Mouse (Mus musculus) forebrain, embryonic 10.5 days (tissue): ENCODE results near the gene Tnk2. TPM values are rescaled to one million over a fixed set of nuclear protein-coding genes. Genes with fewer than 3 reads are reported as not detected.

Experiments used
- DNase-seq: peaks from one replicate; pipeline ENCODE4 v3.0.0-alpha.2; 2017; ENCODE audit warnings: low spot score; ENCODE audit errors: extremely low spot score
- H3K27ac ChIP-seq: fragments of 300-500 bp; sonication (generic); 2 replicates; pipeline ENCODE4 v1.5.1; 2016; ENCODE audit warnings: mild to moderate bottlenecking
- H3K27me3 ChIP-seq: fragments of 300-500 bp; sonication (generic); 2 replicates; pipeline ENCODE4 v1.6.1; 2016; ENCODE audit warnings: mild to moderate bottlenecking; ENCODE audit not compliant: poor library complexity, severe bottlenecking
- H3K36me3 ChIP-seq: fragments of 300-500 bp; sonication (generic); replicated peaks from 2 replicates; pipeline ENCODE4 v1.6.1; 2016; ENCODE audit warnings: mild to moderate bottlenecking, moderate library complexity
- H3K4me1 ChIP-seq: fragments of 300-500 bp; sonication (generic); 2 replicates; pipeline ENCODE4 v1.6.1; 2016
- H3K4me3 ChIP-seq: fragments of 300-500 bp; sonication (generic); 2 replicates; pipeline ENCODE4 v1.5.1; 2016; ENCODE audit warnings: mild to moderate bottlenecking, moderate library complexity
- H3K9me3 ChIP-seq: fragments of 300-500 bp; sonication (generic); 2 replicates; pipeline ENCODE4 v1.6.1; 2016; ENCODE audit warnings: mild to moderate bottlenecking, moderate library complexity
- WGBS: fragments of 180-500 bp; shearing (Covaris S2); methylation state at CpG from one replicate; pipeline ENCODE4 v1.1.7; 2016; 5-methylcytosine and 5-hydroxymethylcytosine counted together
- polyA plus RNA-seq: library from polyadenylated mRNA; unstranded; fragments of >200 nt; fragmentation: Nextera tagmentation; extraction: Ambion mirVana; gene quantifications from 2 replicates; pipeline ENCODE4 v1.2.1, GENCODE M21; 2016

Gene Tnk2
- polyA plus RNA-seq, 1 experiment from 2014 or later: 10.1 TPM

- H3K27ac ChIP-seq: peak overlapping the region; percentile 75
- H3K36me3 ChIP-seq: peaks cover 50% of the 10 kb centered on the region
- H3K27me3 ChIP-seq: no peaks in the 10 kb centered on the region
- H3K4me3 ChIP-seq: no peak overlapping the region
- no peak for DNase-seq
- H3K4me1 ChIP-seq: peaks cover 51% of the 10 kb centered on the region
- WGBS: 73% methylated on average over 9 of the region's 9 CpGs
- no peaks in the 10 kb centered on the region for H3K9me3 ChIP-seq
Observed at GRCm38 (mm10) chr16:32666671-32667551, 23.2 kb downstream of the Tnk2 start.

- no peaks in the 10 kb centered on the region for H3K27me3 ChIP-seq
- no peak for DNase-seq
- WGBS: 90% methylated on average over 3 of the region's 3 CpGs
- H3K36me3 ChIP-seq: peaks cover 56% of the 10 kb centered on the region
- no peaks in the 10 kb centered on the region for H3K9me3 ChIP-seq
- peaks cover 46% of the 10 kb centered on the region for H3K4me1 ChIP-seq
- peak overlapping the region; percentile 75 for H3K27ac ChIP-seq
- no peak overlapping the region for H3K4me3 ChIP-seq
Observed at GRCm38 (mm10) chr16:32667552-32667872, 23.8 kb downstream of the Tnk2 start.

DNA sequence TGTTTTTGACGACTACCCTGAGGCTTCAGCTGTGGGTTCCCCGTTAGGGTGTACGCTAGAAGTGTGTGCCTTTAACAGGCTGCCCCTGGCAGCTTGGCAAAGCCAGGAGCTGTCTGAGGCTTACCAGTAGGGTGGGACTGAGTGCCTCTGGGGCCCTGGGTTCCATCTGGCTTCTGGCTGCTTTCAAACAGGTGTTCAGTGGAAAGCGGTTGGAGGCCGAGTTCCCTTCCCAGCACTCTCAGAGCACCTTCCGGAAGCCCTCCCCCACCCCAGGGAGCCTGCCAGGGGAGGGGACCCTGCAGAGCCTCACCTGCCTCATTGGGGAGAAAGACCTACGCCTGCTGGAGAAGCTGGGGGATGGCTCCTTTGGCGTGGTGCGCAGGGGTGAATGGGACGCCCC lies 24.4 kb downstream of the Tnk2 start:
- Histone ChIP-seq H3K4me3 (no peak overlapping the region), H3K4me1 (peaks cover 45% of the 10 kb centered on the region), H3K27me3 (no peaks in the 10 kb centered on the region), H3K36me3 (peaks cover 61% of the 10 kb centered on the region), H3K9me3 (no peaks in the 10 kb centered on the region), H3K27ac (peak overlapping the region; percentile 75)
- 65% methylated on average over 10 of the region's 10 CpGs for whole genome bisulfite sequencing
- no peak for DNase-seq

GRCm38 (mm10) chr16:32668472-32668871 lies 24.8 kb downstream of the Tnk2 start:
- no peak overlapping the region for H3K4me3 ChIP-seq
- H3K27me3 ChIP-seq: no peaks in the 10 kb centered on the region
- peaks cover 41% of the 10 kb centered on the region for H3K4me1 ChIP-seq
- no peaks in the 10 kb centered on the region for H3K9me3 ChIP-seq
- no peak for DNase-seq
- WGBS: 79% methylated on average over 4 of the region's 4 CpGs
- H3K27ac ChIP-seq: peak overlapping the region; percentile 75; the same call in 1 of the 2 replicates
- H3K36me3 ChIP-seq: peaks cover 62% of the 10 kb centered on the region

GRCm38 (mm10) chr16:32669243-32669642 lies 25.6 kb downstream of the Tnk2 start:
- no peak for DNase-seq
- no peak overlapping the region for H3K4me3 ChIP-seq
- H3K9me3 ChIP-seq: no peaks in the 10 kb centered on the region
- peaks cover 35% of the 10 kb centered on the region for H3K4me1 ChIP-seq
- no peak overlapping the region for H3K27ac ChIP-seq
- 93% methylated on average over 10 of the region's 10 CpGs for WGBS
- H3K27me3 ChIP-seq: no peaks in the 10 kb centered on the region
- peaks cover 65% of the 10 kb centered on the region for H3K36me3 ChIP-seq

DNA sequence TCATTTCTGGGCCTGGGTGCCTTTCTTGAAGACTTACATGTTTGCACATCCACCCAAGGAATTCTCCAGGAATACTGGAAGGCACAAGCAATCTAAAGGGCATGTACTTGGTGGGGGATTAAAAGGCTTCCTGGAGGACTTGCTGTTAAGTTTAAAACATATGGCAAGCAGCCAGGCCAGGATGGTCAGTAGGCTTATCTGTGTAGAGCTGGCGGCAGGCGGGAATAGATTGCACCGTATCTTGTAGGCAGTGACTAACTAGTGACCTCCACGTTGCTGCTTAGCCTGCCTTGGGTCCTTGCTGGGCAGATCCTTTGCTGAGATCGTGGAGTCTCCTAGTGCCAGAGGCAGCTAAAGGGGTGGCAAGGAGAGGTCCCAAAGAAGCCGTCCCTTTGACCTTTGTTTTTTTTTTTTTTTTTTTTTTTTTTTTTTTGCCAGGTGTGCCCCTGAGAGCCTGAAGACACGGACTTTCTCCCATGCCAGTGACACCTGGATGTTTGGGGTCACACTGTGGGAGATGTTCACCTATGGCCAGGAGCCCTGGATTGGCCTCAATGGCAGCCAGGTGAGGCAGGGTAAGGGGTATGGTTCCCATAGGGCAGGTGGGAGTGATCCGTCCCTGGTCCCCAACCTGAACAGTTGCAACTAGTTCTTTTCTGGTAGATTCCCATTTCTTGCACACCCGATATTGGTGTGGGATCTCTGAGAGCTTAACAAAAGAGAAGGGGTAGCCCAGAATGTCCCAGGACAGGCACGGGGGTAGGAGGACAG lies 26.9 kb downstream of the Tnk2 start:
- no peaks in the 10 kb centered on the region for H3K27me3 ChIP-seq
- no peak overlapping the region for H3K27ac ChIP-seq
- WGBS: 88% methylated on average over 10 of the region's 10 CpGs
- peaks cover 78% of the 10 kb centered on the region for H3K36me3 ChIP-seq
- DNase-seq: no peak
- no peak overlapping the region for H3K4me3 ChIP-seq
- H3K9me3 ChIP-seq: no peaks in the 10 kb centered on the region
- peaks cover 28% of the 10 kb centered on the region for H3K4me1 ChIP-seq

GRCm38 (mm10) chr16:32671206-32671887 lies 27.7 kb downstream of the Tnk2 start:
- WGBS: 93% methylated on average over 13 of the region's 13 CpGs
- H3K36me3 ChIP-seq: peaks cover 86% of the 10 kb centered on the region

GRCm38 (mm10) chr16:32672250-32672649 lies 28.6 kb downstream of the Tnk2 start:
- Histone ChIP-seq H3K36me3 (peaks cover 94% of the 10 kb centered on the region), H3K27ac (no peak overlapping the region), H3K27me3 (no peaks in the 10 kb centered on the region), H3K4me3 (no peak overlapping the region), H3K9me3 (no peaks in the 10 kb centered on the region), H3K4me1 (peaks cover 14% of the 10 kb centered on the region)
- 92% methylated on average over 7 of the region's 7 CpGs for WGBS
- DNase-seq: no peak

More at GRCm38 (mm10) chr16:32671206-32671887, 27.7 kb downstream of the Tnk2 start:
- Histone ChIP-seq H3K9me3 (no peaks in the 10 kb centered on the region), H3K4me3 (no peak overlapping the region), H3K27me3 (no peaks in the 10 kb centered on the region), H3K27ac (peak overlapping the region; percentile 13; the same call in 1 of the 2 replicates), H3K4me1 (peaks cover 20% of the 10 kb centered on the region)
- DNase-seq: no peak

- H3K27me3 ChIP-seq: no peaks in the 10 kb centered on the region
- H3K36me3 ChIP-seq: peaks cover 95% of the 10 kb centered on the region
- H3K4me1 ChIP-seq: peaks cover 7% of the 10 kb centered on the region
- no peak for DNase-seq
- no peak overlapping the region for H3K27ac ChIP-seq
- no peaks in the 10 kb centered on the region for H3K9me3 ChIP-seq
- 77% methylated on average over 13 of the region's 13 CpGs for WGBS
- H3K4me3 ChIP-seq: no peak overlapping the region
Observed at GRCm38 (mm10) chr16:32672861-32673560, 29.3 kb downstream of the Tnk2 start.

DNA sequence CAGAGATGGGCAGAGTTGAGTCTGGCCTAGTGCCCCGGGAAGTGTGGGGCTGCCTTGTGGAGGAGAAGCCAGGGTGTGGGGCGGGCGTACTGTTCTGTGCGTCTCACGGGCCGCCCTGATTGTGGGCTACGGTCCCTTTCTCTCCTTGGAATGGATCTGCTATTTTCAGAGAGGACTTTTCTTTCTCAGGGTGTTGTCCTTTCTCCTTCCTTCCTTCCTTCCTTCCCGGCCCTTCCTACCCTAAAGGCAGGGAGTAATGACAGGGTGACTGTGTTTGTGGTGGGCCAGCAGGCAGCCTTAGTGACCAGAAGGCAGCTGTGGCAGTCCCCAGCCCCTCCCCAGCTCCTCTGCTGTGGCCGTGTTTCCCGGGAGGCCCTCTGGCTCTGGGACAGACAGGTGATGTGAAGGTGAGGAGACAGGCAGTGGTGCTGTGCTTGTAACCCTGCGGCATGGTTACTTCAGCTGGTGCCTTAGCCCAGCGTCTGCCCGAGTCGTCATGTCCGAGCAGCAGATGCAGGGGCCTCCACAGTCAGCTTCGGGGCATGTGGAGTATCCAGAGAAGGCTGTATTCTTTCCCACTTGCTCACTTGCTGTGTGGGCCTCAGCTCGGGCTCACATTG lies 30.6 kb downstream of the Tnk2 start:
- 90% methylated on average over 17 of the region's 17 CpGs for WGBS
- Histone ChIP-seq H3K27ac (0 out of 2 replicates have a peak overlapping the region, but pooled peaks have one; percentile 51), H3K4me1 (peaks cover 3% of the 10 kb centered on the region; the same call in 1 of the 2 replicates), H3K9me3 (no peaks in the 10 kb centered on the region), H3K27me3 (no peaks in the 10 kb centered on the region), H3K36me3 (peaks cover 100% of the 10 kb centered on the region), H3K4me3 (no peak overlapping the region)
- DNase-seq: no peak

GRCm38 (mm10) chr16:32677040-32677700 lies 33.5 kb downstream of the Tnk2 start:
- no peaks in the 10 kb centered on the region for H3K27me3 ChIP-seq
- H3K36me3 ChIP-seq: peaks cover 96% of the 10 kb centered on the region
- WGBS: 74% methylated on average over 10 of the region's 10 CpGs
- H3K9me3 ChIP-seq: no peaks in the 10 kb centered on the region
- no peak overlapping the region for H3K4me3 ChIP-seq
- peaks cover 3% of the 10 kb centered on the region; the same call in 1 of the 2 replicates for H3K4me1 ChIP-seq
- 0 out of 2 replicates have a peak overlapping the region, but pooled peaks have one; percentile 15 for H3K27ac ChIP-seq
- DNase-seq: no peak
